Mouse (Mus musculus) hindlimb bud, embryonic 11.5 days (tissue): ENCODE data around the gene Ociad1.
"Not testable (repeated sequence)": the region's sequence is repeated elsewhere in the genome, so short reads cannot be mapped to it uniquely, and the experiment has no call there.

Experiments
- DNase-seq: peaks from one replicate; pipeline ENCODE4 v3.0.0-alpha.2; 2012; ENCODE audit warnings: low read depth, low spot score; ENCODE audit errors: extremely low spot score

Gene Ociad1

DNA sequence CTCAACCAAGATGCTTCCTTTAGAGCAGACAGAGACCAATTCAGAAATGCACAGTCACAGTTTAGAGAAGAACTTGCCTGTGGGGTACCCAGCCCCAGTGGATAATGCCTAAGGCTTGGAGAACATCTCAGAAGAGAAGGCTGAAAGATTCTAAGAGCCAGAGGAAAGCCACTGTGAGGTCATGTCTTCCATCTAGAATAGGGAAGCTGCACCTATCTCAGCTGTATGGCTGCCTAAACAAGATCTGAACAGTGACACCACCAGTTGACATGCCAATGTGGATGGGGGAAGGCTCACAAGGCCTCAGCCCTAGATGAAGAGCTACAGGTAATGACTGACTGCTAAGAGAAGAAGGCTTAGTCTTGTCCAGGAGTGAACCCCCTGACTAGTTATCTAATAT, 8.5 kb upstream of the Ociad1 start:
- DNase-seq, result no peak

DNA sequence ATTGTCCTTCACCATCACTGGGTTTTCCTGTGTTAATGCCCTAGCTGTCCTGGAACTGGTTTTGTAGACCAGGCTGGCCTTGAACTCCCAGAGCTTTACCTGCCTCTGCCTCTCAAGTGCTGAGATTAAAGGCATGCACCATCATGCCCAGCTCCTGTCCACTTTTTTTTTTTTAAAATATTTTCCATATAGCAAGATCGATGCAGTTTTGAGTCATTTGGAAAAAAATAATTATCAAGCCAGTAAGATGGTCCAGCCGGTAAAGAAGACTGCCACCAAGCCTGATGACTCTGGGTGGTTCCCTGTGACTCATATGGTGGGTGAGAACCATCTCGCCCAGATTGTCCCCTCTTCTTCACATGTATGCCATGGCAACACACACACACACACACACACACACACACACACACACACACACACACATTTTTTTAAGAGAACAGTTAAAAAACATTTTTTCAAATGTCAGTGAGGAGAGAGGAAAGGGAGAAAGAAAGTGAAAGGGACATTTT, 7.1 kb upstream of the Ociad1 start:
- no peak for DNase-seq

DNA sequence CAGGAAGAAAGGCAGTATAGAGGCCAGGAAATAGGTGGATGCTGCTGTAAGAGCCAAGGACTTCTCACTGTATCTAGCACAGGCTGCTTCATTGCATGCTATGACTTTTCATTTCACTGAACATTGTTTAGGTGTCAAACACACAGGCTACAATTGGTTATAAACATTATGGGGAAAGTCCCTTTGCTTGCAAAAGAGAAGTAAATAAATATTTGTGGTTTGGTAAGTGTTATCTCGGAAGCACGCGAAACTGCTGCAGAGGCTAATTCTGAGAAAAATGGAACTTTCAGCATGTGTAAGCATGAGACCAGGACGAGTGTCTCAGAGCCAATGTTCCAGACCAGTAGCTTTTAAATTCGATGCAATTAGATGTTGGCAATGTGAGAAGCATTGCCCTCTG, 6.0 kb upstream of the Ociad1 start:
- no peak for DNase-seq

DNA sequence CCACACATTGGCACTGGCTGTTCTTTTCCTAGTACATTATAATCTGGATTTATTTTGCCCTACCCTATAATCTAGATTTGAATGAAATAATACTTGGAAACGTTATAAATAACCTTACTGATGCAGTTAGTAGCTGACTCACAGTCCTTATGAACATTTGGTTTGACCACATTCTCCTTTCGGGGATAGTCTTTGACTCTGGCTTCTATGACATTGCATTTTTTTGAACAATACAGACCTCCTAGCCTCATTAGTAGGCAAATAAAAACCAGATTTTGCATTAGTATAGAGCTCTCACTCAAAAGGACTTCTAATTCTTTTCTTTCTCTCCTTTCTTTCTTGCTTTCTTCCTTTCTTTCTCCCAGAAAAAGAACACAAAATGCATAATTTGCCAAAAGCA, 2.7 kb upstream of the Ociad1 start:
- no peak for DNase-seq

DNA sequence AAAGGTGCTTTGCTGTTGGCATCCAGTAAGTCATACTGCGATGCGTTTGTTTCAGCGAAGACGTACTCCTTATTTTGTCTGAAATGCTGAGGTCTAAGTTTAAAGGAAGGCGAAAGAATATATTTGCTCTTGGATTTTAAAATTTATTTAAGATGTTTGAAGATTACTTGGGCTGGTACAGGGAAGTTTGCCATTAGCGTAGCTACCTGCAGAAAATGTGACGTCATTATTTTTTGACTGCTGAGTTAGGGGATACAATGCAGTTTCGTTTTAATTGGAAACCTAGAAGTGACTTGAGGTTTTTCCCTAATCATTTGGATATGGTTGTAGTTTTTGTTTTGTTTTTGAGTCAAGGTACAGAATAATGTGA, 859 bp downstream of the Ociad1 start:
- no peak for DNase-seq

DNA sequence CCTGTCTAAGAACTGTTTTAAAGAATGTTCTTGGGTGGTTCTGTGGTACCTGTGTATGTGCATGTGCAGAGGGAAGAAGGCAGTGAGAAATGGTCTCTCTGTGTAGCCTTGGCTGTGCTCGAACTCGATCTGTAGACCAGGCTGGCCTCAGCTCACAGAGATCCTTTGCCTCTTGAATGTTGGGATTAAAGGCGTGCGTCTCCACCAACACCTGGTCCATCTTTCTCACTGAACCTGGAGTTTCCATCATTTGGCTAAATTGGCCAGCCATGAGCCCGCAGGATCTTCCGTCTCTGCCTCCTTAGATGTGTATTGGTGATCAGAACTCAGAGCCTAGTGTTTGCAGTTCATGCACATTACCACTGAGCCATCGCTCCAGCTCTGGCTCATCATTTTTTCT, 2.4 kb downstream of the Ociad1 start:
- no peak for DNase-seq

DNA sequence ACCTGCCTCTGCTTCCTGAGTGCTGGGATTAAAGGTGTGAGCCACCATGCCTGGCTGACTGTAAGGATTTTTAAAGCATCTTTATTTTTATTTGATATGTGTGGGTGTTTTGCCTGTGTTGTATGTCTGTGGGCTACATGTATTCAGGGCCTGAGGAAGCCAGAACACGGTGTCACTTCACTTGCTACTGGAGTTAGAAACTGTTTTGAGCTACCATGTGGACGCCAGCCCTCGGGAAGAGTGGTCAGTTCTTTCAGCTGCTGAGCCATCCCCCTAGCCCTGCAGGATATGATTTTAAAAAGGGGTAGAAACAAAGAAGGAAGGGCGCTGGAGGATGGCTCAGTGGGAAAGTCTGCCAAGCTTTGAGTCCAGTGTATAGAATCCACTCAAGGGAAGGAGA, 3.3 kb downstream of the Ociad1 start:
- no peak for DNase-seq

DNA sequence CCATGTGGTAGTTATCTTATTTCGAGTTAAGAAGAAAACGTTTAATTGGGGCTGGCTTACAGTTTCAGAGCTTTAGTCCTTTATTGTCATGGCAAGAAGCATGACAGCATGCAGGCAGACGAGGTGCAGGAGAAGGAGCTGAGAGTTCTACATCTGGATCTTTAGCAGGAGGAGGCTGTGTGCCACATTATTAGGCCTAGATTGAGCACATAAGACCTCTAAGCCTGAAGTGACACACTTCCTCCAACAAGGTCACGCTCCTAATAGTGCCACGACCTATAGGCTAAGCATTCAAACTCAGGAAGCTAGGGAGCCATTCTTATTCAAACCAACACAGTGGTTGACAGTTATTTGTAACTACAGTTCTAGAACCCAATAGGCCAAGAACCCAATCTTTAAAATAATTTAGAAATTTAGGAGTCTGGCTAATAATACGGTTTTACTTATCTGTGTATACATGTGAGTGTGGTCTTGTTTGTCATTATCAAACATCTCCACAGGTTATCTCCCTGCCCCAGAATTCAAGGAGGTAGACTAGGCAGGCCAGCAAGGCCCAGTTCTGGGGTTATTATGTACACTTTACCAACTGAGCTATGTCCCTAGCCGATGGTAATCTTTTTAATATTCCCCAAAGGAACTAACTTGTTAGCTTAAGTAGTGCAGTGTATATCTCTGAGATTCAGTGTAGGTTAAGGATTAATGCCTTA, 9.2 kb downstream of the Ociad1 start:
- no peak for DNase-seq

DNA sequence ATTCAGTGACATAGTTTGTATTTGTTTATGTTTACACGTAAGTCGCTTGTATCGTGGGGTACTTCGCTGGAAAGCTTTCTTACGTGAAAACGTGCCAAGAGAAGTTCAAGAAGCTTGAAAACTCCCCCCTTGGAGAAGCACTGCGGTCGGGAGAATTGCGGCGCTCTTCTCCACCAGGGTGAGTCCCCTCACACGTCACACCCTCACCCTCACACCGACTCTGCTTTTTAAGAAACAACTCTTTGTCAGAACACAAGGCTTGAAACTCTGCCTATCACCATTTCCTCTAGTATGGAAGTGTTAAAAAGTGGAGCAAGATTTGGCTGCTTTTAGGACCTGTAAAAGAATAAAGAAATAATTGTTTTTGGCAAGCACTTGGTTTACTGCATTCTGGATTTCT, 11.9 kb downstream of the Ociad1 start:
- no peak for DNase-seq

DNA sequence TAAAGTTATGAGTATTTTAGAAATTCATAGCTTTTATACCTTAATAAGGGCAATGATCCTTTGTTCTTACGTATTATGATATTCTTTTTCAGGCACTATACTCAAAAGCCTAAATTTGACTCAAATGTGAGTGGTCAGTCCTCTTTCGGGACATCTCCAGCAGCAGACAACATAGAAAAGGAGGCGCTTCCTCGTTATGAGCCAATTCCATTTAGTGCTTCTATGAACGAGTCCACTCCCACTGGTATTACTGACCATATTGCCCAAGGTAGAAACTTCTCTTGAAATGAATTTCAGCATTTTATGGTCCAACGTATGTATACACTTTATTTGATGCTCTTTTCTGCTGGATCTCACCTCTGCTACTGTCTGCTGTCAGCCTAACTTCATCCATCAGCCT, 13.9 kb downstream of the Ociad1 start:
- DNase-seq, result no peak

DNA sequence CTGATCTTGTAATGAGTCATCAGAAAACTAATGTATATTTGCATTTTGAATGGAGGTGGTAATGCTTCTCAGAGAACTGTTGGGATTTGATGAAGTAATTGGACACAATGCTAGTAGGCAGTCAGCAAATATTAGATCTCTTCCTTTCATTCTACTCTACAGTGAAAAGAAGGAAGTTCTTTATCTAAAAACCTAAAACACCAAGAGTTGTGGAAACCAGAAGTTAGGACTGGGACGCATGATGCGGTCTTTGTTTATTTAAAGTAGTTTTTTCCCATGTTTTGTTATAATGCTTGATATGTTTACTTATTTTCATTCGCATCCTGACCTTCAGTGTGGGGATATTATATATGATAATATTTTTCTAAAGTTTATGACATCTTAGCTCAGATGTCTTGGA, 14.7 kb downstream of the Ociad1 start:
- no peak for DNase-seq

DNA sequence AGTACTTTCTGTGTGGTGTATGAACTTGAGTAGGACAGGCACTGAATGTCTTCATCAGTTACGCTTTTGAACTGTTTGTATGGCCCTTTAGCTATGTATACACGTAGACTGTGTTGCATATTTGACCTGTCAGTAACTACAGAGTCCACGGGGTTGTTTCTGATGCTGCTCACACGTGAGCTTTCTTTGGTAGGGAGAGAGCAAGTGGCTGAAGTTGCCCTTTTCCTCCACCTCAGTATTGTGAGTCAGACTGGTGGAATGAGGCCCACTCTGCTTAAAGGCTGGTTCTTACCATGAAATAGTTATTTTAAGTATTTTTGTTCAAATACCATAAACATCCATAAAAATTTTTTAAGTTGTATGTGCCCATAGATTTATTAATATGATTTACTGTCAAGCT, 16.9 kb downstream of the Ociad1 start:
- no peak for DNase-seq

DNA sequence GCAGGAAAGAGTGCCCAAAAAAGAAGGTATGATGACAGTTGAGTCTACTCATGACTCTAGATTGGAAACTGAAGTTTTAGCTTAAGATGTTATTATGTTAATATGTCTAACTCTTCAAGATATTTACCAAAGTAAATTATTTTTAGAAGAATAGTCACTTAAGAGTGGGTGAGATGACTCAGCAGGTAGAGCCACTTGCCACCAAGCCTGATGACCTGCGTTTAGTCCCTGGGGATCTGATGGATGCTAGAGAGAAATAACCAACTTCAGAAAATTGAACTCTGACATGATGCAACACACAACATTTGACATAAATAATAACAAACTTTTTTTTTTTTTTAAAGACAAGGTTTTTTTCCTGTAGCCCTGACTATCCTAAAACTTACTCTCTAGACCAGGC, 17.8 kb downstream of the Ociad1 start:
- DNase-seq, result no peak

DNA sequence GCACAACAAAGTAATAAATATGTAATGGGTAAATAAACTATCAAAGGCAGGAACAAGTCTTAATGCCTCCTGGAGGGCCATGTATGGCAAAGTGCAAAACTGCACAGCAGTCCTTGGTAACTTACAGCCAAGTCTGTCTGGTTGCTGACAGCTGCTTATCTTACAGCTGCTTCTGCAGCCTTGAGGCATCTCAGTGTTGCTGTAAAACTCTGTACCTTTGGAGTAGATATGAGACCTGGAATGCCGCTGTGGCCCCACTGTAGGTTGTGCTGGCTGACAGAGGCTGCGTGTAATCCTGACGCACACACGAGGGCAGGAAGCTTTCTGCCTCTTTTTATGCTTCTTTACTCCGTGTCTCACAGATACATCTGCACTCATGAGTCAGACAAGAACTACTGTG, 18.9 kb downstream of the Ociad1 start:
- no peak for DNase-seq

DNA sequence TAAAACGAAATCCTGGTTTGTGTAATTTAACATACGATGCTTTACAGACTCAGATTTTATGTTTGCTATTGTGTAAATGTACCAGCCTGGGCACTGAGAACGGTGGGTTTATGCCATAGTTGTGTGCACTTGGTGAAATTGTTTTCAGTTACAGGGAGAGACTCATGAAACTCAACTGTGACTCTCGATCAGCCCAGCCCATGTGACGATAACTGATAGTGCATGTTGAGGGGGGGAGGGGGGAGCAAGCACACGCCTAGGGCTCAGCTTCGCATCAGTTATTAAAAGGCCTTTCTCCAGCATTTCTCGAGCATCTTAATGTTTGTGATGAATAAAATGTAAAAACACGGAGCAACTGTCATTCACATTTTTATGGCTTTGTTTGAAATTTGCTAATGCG, 21.0 kb downstream of the Ociad1 start:
- no peak for DNase-seq

DNA sequence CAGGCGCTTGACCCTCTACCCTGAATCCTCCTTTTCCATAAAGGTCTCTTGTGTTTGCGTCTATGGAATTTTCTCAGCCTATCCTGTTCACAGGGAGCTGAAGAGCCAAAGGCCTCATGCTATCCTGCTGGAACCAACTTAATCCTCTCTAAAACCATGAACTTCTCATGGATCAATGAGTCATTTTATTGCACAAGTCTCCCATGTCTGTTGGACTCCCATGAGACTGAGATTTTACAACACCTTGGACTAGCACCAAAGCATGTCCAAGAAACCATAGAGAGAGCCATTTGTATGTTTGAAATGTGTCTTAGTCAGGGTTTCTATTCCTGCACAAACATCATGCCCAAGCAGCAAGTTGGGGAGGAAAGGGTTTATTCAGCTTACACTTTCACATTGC, 22.1 kb downstream of the Ociad1 start:
- DNase-seq, result no peak

DNA sequence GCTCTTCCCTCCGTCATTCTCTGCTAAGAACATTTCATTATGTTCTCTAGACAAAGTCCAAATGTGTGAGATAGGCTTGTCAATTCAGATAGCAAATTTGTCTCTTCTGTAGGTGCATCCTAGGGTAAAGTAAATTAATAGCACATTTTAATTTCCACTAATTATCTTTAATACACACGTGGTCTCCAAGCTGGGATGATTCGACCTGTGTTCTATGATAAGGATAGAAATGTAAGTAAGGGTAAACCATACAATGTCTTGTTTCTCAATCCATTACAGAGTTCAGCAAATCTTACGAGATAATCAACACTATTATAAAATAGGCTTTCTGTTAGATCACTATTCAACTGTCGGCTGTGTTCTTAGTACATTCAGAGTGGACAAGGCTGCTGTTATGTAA, 26.7 kb downstream of the Ociad1 start:
- no peak for DNase-seq

DNA sequence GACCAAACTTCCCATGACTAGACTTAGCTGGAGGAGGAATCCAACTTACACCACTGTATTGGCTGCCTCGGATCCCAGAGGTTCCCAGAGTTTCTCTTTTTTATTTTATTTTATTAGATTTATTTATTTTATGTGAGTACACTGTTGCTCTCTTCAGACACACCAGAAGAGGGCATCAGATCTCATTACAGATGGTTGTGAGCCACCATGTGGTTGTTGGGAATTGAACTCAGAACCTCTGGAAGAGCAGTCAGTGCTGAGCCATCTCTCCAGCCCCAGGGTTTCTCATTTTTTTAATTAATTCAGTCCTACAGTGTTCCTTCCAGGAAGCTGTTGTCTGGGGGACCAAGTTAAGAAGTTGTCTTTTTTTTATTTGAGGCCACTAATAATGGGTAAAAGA, 30.1 kb downstream of the Ociad1 start:
- DNase-seq, result not testable (repeated sequence)

DNA sequence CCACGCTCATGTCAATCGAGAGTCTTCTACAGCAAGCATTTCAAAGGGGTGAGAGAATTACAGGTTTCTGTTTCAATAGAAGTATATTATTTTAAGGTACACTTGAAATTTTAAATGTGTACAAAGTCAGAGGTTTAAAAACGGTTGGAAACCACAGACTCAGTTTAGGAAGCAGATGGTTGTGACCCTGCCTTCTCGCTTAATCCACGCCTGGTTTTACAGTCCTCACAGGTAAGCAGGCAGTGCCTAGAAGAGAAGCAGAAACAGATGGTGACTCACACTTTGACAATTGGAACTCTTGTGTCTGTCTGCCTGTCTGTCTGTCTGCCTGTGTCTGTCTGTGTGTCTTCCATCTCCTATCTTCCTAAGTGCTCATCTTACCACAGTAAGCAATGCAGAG, 31.0 kb downstream of the Ociad1 start:
- no peak for DNase-seq

DNA sequence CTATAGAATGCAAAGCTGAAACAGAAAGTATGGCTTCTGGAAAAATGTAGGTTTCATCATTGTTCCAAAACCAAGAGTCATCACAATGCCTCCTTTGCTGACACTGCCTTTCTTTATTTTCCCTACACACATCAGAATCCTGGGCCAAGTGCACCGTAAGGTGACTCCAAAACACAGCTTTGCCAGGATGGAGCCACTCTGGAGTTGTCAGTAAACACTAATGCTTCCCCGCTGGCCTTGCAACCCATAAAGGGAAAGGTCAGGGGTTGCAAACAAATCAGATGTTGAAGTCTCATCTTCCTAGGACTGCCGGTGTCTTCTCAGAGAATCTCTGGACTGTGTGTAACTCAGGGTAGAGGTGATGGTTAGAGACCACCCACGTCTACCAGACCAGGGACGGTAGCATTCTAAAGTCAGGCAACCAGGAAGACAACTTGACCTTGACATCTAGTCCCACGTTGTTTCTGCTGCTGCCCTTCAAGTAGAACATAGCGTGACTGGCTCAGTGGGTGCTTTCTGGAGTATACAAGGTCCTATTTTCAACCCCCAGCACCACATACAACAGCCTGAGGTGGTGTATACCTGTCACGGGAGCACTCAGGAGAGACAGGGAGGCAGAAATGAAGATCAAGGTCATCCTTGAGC, 32.1 kb downstream of the Ociad1 start:
- no peak for DNase-seq

DNA sequence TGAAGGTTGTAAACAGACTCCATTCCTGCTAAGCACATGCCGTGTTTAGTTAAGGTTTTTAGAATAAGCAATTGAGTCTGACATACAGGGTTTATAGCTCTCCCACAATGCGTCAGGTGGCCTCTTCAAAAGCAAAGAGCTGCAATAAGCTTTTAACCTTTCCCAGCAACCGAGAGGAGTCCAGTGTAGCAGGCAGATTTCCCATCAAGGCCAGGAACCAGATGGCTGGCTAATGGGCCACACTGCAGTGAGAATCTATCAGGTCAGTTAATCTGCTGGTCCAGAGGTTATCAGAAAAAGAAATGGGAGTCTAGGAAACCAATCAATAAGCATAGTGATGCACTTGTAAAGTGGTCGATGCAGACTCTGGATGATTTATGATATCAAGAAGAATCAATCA, 38.4 kb downstream of the Ociad1 start:
- no peak for DNase-seq

DNA sequence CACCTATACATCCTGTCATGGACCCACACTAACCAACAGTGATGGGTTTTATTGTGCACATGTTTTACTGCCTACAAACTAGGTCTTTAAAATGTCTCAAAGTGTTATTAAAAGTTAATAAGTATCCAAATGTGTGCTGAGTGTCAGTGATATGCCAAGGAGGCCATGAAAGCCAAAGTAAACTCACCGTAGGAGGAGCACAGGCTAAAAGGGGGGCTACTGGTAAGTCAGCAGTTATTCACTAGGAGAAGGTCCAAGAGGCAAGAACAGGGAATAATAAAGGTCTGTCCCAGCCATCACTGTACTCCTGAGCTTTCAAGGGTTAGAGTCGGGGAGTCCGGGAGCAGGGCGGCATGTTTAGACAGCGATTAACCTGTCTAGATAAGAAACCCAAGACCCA, 43.9 kb downstream of the Ociad1 start:
- no peak for DNase-seq
